Mouse (Mus musculus) thymus, adult 18-20 months (tissue): ENCODE results near the gene Cmtm3.
"Not testable (repeated sequence)": the region's sequence is repeated elsewhere in the genome, so short reads cannot be mapped to it uniquely, and the experiment has no call there.

ENCODE experiments used
- DNase-seq, 2 experiments: peaks; one replicate each; pipeline ENCODE4 v3.0.0; 2022; ENCODE audit warnings: mixed read lengths in 2 of 2

The Cmtm3 gene

DNA sequence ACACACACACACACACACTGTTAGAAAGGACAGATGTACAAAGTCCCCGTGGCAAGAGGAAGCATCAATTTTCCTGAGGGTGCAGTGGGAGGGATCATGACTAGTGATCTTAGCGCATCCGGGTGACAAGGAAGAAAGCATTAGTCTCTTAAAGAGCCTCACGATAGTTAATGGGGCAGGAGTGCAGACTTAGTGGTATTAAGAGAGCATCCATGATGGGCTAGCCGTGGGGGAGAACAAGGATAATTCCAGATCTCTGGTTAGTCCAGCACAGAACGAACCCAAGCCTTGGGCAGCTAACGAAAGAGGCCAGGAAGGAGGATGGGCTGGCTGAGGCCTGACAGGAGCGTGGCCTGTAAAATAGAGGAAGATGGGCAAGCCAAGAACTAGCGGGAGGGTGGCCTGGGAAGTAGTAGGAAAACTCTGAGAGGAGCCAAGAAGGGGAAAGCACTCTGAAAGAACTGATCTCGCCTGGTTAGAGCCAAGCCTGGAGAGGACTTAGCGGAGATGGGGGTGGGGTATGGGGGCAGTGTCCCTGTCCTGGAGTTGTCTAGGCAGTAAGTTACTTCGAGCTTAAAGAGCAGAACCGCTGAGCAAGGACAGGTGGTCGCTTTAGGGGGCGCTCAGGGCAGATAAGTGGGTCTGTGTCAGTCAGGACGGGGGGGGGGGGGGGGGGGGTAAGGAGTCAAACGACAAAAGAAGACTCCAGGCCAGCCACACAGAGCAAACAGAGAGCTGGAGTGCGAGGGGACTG lies at the start of gene Cmtm3:
Gene Cmtm3 (plus strand): TSS at position 182 of the 754 bp plus-strand sequence.
- DNase-seq: no peak

GRCm38 (mm10) chr8:104293081-104293480 lies 46.1 kb upstream of the Cmtm3 start, which contains the start of gene Cmtm2a:
TSS of gene Cmtm2a (minus strand) at chr8:104293181.
- not testable (repeated sequence) for DNase-seq

DNA sequence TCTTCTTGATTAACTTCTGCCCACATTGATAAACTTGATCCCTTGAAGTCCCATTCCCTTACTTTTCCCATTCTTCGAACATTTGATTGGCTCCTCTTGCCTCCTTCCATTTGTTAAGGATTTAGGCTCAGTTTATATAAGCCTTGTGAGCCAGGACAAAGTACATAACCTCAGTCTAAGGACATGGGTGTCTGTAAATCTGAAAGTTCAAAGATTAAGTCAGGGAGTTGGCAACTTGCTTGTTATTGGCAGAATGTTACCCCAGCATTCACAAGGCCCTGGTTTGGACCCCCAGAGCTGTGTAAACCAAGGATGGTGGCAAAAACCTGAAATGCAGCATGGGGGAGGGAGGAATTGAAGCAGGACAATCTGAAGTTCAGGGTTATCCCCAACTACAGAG lies 44.8 kb upstream of the Cmtm3 start:
- no peak for DNase-seq

GRCm38 (mm10) chr8:104301577-104301976 lies 37.6 kb upstream of the Cmtm3 start:
- not testable (repeated sequence) for DNase-seq

DNA sequence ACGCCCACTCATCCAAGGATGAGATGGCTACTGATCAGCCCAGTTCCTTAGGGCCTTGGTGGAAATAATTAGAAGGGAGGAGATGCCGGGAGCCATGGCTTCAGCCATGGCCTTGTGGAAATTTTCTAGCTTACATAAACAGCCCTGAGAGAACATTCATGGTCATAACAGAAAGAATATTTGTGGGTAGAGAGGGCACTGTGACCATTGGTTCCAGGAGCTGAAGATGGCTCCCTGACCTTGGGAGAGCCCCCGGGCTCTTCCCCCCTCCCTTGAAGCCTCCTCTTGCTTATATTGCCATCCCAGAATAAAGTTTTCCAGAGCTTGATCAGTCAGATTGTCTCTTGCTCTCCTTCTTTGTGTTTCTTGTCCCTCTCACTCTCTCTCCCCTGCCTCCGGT lies 36.7 kb upstream of the Cmtm3 start:
- DNase-seq: not testable (repeated sequence)

DNA sequence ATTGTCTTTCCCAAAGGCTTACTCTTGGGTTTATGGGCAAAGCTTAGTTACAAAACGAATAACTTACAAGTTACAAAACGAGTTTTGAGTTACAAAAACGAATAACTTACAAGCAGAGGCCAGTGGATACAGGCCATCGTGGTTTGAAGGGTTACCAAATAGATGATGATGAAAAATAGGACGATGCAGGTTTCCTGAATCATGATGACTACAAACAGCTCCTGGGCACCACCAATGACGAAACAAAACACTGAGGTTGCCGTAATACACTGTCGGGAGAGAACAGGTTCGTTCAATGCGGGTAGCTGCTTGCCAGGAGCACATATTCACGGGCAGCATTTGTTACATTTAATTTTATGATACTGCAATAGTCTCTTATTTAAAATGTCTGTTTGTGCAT lies 34.2 kb upstream of the Cmtm3 start:
- DNase-seq: no peak

DNA sequence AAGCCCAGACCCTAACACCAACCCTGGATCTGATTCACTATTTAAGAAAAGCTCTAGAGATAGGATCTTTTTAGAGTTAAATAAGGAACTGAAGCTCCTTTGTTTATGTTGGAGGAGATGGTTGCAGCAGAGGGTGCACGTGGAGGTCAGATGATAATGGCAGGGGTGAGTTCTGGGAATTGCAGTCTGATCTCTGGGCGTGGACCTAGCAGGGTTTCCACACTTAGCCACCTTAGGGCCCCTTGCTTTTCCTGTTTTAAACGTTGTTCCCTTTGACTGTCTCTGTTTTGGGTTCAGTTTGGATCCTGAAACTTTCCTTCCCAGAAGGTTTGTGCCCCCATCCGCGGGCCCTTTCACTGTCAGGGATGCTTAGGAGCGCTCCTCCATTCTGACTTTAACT lies 30.9 kb upstream of the Cmtm3 start:
- not testable (repeated sequence) for DNase-seq

DNA sequence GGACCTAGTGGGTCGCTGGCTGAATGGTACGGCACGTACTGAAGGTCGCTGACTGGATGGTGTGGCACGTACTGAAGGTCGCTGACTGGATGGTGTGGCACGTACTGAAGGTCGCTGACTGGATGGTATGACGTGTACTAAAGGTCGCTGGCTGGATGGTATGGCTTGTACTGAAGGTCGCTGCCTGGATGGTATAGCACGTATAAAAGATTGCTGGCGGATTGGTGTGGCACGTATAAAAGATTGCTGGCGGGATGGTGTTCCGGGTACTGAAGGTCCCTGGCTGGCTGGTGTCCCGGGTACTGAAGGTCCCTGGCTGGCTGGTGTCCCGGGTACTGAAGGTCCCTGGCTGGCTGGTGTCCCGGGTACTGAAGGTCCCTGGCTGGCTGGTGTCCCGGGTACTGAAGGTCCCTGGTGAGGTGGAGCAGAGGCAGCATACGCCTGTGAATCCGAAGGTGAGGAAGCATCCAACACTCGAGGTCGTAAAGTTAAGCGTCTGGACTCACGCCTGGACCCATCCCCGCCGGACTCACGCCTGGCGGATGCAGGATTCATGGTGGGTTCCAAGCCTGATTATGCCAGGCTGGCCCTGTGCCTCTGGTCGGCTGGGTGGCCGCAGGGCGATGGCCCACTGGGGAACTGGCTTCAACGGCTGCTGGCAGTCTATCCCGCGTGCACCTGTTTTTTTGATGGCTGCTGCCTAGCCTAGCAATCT lies 29.6 kb upstream of the Cmtm3 start, which contains the start of the genes Gm45711 and Cmtm1:
Gene Gm45711 (minus strand): TSS at position 641 of the 715 bp plus-strand sequence.
Gene Cmtm1 (minus strand): TSS at position 705 of the 715 bp plus-strand sequence.
- not testable (repeated sequence) for DNase-seq

DNA sequence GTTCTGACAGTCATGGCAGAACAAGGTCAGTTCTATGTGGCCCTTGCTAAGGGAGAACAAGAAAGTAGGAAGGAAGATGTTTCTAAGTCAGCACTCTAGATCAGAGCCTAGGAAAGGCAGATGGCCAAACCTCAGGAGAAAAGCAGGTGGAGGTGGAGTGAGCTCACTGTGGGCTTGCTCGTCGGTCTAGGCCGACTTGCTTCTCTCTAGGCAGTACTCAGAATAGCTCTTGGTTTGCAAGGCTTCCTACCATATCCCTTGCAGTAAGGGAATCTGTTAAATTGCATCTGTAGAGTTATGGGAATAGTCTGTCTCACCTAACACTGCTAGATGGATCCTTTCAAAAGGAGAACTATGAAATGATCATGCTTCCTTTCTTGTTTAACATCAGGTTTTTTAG lies 27.2 kb upstream of the Cmtm3 start:
- not testable (repeated sequence) for DNase-seq

DNA sequence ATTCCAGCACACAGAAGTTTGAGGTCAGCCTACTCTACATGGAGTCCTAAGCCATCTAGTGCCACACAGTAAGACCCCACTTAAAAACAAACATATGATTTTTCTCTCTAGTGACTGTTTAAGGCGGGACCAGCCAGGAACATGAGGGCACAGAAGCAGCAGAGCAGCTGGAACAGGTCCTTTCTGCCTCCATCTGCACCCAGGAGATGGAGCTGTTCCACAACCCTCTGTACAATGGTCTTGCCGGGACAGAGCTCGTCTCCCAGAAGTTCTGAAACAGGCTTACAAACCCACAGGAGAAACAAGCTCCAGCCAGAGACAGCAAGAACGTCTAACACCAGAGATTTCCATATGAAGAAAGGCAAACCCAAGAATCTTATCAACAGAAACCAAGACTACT lies 25.9 kb upstream of the Cmtm3 start:
- DNase-seq: no peak

GRCm38 (mm10) chr8:104321267-104321666 lies 17.9 kb upstream of the Cmtm3 start, which contains the start of gene Gm11020:
TSS of gene Gm11020 (plus strand) at chr8:104321567.
- not testable (repeated sequence) for DNase-seq

GRCm38 (mm10) chr8:104321930-104322329 lies 17.3 kb upstream of the Cmtm3 start, which contains the start of gene Cmtm2b:
TSS of gene Cmtm2b (plus strand) at chr8:104322230.
- not testable (repeated sequence) for DNase-seq

DNA sequence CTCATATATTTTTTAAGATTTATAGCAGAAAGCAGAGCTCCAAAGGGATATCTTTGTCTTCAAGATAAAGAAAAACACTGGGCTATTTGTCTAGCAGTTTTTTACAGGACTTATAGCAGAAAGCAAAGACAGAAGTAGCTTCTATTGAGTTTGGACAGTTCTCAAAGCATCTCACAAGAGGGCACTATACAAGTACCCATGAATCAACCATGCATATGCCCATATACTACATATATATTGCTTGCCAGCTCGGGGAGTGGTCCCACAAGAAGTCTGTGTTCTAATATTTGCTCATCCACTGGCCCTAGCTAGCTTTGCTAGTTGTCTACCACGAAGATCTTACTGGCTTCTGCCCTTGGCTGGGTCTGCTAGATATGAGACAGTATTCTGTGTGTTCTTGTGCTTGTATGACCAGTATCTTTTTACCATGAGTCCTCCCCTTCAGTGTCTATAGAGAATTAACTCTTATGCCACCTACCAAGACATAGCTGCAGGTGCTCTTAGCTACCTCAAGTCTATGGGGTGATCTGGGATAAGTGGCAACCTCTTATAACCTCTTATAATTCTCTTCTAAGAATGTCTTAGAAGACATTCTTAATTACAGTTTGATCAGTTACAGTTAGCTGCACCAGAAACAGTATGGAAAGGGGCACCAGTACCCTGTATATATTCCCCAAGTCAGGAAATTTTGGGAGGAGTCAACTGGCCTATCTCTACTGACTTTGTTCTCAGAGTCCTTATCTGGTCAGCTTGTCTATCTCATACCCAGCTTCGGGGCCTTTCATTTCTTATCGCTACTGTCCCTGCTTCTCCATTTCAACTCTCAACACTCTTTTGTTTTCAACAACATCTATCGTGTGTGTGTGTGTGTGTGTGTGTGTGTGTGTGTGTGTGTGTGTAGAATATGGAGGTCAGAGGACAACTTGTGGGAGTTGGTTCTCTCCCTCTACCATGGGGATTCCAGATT lies 6.3 kb upstream of the Cmtm3 start:
- no peak for DNase-seq

GRCm38 (mm10) chr8:104333786-104334185 lies 5.4 kb upstream of the Cmtm3 start:
- no peak for DNase-seq

DNA sequence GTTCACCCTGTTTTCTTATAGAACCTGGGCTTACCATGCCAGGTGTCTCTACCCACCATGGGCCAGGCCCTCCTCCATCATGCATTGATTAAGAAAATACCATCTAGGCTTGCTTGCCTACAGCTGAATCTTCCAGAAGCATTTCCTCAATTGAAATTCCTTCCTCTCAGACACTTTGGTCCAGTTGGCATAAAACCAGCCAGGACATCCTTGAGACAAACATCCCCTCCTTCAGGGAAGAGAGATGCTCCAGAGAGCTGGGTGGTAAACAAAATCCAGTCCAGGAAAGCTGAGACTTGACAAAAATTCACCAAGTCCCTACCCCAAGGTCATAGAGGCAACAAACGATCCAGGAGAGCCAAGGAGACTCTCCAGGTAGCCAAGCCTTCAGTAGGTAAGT lies 5.0 kb upstream of the Cmtm3 start:
- DNase-seq: no peak

DNA sequence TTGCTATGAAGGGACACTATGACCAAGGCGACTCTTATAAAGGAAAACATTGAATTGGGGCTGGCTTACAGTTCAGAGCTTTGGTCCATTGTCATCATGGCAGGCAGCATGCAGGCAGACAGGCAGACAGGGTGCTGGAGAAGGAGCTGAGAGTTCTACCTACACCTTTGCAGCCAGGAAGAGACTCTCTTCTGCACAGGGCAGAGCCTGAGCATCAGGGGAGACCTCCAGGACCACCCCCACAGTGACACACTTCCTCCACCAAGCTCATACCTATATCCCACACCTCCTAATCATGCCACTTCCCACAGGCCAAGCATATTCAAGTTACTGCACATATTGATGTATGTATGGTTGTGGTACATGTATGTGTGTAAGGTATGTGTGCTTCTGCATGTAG lies 2.4 kb upstream of the Cmtm3 start:
- no peak for DNase-seq

- no peak for DNase-seq
Measured at GRCm38 (mm10) chr8:104337890-104338289, 1.3 kb upstream of the Cmtm3 start.

DNA sequence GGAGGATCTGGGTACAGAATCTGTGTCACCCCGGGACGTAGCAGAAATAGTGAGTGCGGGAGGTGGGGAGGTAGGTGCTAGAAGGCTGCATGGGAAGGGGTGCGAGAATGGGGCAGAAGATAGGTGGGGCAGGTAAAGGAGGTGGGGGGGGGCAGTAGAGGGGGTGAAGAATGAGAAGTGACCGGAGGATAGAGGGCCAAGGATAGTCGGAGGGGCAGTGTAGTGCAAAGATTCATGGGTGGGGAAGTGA lies 698 bp downstream of the Cmtm3 start:
- no peak for DNase-seq

DNA sequence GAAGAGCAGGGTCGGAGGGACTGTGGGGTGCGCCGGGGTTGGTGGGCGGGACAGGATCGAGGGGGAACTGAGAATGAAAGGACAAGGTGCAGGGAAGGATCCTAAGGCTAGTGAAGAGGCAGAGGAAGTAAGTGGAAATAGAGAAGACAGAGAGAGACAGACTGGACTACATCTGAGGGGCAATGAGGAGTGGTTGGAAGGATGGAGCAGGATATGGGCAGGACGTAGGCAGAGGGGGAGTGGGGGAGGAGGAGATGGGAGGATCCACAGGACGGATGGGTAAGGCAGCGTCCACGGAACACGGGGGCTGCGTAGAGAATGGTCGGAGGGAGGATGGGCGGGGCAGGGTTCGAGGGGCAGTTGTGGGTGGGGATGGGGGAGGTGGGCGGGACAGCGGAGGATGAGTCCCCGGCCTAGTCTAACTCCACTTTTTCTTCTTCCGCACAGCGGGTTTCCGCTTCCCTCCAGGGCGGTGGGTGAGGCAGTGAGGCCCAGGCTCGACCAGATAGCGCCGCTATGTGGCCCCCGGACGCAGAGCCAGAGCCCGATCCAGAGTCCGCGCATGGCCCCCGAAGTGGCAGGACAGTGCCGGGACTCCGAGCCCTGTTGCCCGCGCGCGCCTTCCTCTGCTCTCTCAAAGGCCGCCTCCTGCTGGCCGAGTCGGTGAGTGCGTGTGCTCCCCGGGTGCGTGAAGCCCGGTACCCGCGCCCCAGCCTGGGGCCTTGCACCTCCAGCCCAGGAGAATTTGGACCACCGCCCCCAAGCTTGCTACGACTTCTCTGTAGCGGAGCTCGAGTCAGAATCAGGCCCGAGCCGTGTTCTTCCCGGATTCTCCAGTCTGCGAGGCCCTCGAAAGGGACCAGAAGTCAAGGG lies 1.3 kb downstream of the Cmtm3 start:
- peak; percentile 62 to 63 for DNase-seq

DNA sequence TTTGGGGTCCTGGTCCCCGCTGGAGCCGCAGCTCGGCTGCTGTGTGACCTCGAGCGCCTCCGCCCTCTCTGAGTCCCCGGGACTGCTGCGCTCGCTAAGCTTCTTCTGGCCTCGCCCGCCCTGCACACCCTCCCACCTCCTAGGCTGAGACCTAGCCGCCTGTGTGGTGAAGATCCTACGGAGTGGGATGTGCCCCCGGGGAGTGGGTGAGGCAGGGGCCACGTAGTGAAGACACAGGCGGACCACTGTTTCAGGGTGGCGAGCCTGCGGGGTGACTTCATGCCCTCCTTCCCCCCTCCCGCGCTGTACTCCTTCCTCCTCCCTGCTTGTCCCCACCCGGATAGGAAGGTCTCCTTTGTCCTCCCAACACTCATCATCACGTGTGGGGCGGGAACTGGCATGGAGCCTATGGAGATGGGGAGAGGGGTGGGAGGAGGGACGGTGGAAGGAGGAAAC lies 1.9 kb downstream of the Cmtm3 start:
- DNase-seq: peak; percentile 27 to 35

- no peak for DNase-seq
Measured at GRCm38 (mm10) chr8:104341678-104342077, 2.5 kb downstream of the Cmtm3 start.

- no peak for DNase-seq
Measured at GRCm38 (mm10) chr8:104342426-104342825, 3.2 kb downstream of the Cmtm3 start.
